Mouse (Mus musculus): ENCODE data around the gene Rad51b.

The Rad51b gene

DNA sequence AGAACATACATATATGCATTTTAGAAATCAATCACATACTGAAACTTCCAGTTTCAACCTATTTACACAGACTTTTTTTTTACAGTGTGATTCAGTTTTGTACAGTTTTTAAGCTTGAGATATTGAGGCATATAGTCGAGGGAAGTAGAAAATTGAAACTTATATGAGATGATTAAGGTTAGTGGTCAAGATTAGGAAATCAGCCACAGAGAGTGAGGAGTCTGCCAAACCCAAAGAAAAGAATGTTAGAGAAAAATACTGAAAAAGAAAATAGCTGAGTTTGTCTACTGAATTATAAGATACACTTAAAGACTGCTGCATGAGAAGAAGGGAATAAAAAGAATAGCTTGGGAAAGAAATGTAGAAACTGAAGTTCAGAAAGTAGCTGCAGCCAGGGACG lies 280.4 kb downstream of the Rad51b start:
- no peak for DNase-seq (ENCODE audit: low read depth)

GRCm38 (mm10) chr12:79579018-79579585 lies 282.0 kb downstream of the Rad51b start:
- DNase-seq (ENCODE audit: low read depth) = no peak

- no peak for DNase-seq (ENCODE audit: low read depth)
Measured at GRCm38 (mm10) chr12:79579837-79580236, 282.8 kb downstream of the Rad51b start.

DNA sequence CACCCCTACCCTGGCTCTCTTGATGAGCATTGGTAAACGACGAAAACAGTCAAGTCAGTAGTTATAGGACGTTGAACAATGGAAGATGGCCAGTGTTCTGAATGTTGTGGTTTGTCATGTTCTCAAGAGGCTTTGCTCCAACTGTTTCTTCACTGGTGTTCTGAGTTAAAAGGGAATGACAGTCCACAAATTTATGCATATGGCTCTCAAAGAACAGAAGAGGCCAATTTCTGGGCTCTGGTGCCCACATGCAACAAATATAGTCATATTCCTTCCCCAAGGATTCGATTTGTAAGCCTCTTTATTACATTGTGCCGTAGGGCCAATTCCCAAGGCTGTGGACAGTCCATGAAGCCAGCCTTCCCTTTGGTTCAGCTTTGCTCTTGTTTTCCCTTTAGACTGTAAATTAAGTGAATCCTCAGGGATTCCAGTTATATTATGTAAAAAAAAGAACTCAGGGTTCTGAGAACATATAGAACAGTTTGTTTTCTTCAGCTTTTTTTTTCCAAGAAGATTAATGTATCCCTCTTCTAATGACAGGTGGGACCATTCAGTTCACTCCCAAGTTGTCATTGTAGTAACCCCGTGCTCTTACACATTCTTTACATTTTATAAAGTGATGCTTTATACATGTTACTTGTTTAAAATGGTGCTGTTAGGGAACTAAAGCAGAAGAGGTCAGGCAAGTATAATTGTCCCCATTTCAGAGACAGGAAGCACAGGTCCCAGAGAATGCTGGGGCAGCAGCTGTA lies 287.6 kb downstream of the Rad51b start:
- DNase-seq (ENCODE audit: low read depth) = no peak

DNA sequence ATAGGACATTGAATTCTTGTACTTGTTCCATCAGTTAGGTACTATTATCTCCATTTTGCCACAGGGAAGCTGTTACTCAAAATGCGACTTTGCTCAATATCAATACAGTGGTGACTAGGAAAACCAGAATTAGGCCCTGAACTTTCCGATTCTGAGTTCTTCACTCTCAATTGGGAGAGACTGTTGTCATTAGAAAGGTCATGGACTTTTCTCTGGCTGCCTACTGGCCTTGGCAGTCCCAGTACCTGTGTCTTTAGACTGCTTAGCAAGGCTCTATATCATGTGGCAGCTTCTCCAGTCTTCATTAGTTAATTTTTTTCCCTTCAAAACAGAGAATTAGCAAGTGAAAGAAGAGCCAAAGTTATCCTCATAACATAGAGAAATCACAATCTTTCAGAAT lies 288.3 kb downstream of the Rad51b start:
- no peak for DNase-seq (ENCODE audit: low read depth)

DNA sequence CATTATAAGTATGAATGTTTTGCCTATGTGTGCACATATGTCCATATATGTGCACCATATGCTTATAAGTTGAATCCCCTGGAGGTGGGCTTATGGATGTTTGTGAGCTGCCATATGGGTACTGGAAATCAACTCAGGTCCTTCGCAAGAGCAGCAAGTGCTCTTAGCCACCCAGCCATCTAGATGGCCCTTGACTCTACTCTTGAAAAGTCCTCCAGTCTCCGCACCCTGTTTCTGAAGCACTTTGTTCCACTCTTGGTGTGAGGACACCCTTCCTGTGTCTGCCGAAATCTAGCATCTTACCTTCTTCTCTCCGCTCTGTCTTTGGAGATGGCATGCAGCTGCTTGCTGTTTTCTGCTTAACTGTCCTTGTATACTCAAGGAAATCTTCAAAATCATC lies 291.7 kb downstream of the Rad51b start:
- DNase-seq (ENCODE audit: low read depth) = no peak

DNA sequence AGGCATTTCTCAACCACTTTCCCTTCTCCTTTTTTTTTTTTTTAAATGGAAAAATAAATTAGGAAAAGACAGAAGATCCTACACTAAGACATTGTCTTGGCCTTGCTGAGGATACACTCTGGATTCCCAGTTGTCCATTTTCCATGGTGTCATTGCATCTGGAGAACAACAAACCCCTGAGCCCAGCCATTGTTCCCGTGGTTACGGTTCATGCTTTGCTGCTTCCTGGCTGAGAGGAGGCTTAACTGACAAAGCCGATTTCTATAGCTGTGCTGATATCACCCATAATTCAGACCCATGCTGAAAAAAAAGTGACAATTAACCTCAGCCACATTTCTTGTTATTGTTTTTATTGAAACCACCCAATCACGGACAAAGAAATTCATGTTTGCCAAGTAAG lies 295.1 kb downstream of the Rad51b start:
- DNase-seq (ENCODE audit: low read depth) = no peak

DNA sequence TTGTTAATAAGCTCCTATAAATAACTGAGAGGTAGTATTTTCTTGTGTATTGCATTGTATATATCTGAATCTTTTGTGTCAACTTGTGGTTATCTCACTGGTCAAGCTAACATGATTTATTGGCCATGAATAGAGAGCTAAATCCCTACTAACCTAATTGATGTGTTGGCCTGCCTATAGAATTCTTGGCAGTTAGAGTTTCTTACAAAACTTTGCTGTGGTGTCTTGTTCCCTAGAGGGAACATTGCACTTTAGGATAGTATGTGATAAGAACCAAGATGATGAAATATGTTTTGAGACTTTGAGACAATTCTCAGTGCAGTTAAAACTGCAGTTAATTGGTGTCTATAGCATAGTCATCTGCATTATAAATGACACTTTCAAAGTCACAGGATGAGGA lies 299.8 kb downstream of the Rad51b start:
- no peak for DNase-seq (ENCODE audit: low read depth)

GRCm38 (mm10) chr12:79597351-79597750 lies 300.3 kb downstream of the Rad51b start:
- no peak for DNase-seq (ENCODE audit: low read depth)

DNA sequence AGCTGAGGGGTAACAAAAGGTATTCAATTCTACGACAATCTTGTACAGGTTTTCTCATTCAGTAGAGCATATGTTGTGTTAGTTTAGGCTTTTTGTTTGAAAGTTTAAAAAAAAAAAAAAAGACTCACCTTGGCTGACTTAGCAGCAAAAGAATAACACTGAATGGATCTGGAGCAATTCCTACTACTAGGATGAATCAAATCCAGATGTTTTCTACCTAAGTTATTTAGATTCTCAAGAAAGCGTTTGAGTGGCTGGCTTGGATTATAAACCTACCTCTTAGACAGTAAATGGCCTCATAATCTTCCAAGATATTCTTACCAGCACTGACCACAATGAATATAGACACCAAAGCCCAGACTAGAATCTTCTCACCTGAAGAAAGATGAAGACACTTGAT lies 300.7 kb downstream of the Rad51b start:
- DNase-seq (ENCODE audit: low read depth) = no peak

GRCm38 (mm10) chr12:79598496-79598895 lies 301.4 kb downstream of the Rad51b start:
- DNase-seq (ENCODE audit: low read depth) = no peak

DNA sequence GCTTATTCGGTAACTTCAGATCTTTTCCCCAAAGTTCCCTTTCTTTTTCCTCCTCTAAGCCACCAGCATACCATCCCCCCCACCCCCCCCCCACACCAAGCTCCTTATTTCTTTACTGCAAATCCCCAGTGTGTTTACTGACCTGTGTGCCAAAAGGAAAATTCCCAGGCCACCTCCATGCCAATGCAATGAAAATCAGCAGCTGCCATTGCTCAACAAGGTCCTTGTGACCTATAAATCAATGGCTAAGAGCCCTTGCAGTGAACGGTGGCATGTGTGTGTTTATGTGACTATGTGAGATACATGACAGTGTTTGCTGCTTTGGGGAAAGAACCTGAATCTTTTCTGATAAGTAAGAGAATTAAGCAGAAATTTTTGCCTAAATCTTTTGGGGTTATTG lies 301.8 kb downstream of the Rad51b start:
- no peak for DNase-seq (ENCODE audit: low read depth)

DNA sequence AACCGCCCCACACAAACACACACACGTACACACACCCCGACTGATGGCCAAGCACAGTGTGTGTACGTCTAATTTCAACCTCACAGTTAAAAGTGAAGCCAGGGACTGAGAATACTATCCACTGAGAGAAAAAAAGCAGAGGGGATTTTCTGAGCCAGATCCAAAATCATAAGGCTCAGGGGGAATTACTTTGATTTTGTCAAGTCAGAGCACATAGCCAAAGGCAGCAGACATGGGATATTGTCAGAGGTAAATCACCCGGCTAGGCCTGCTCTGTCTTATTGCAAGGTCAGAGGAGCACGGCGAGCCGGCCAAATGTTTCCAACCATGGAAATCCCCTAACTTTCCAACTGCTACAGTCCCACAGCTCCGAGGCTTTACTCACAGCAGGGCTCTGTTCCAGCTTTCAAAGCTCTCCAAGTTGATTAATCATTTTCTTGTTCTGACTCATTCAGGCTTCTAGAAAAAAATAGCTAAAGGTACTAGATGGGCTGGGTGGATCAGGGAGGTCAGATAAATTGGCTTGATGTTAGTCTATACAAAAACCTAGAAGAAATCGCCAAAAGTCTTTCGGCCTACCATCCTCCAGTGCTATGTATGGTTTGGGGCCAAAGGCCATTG lies 303.2 kb downstream of the Rad51b start:
- no peak for DNase-seq (ENCODE audit: low read depth)

DNA sequence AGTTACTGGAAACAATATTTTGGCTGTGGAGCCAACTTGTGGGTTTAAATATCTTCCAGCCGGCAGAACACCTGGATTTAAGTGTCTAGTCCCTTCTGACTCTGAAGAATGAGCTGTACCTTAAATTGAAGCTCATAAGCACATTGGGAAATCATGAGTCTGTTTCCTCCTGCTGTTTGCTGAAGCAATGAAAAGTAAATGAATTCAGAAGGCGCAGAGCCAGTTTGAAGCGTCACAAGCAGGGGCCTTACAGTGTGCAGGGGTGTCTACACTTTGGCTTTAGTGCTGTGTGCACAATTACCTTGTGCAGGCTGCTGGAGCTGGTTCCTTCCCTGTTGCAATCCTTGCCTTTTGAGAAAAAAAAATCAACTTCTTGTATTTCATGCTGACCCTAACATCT lies 305.6 kb downstream of the Rad51b start:
- DNase-seq (ENCODE audit: low read depth) = no peak

- no peak for DNase-seq (ENCODE audit: low read depth)
Measured at GRCm38 (mm10) chr12:79604850-79605249, 307.8 kb downstream of the Rad51b start.

DNA sequence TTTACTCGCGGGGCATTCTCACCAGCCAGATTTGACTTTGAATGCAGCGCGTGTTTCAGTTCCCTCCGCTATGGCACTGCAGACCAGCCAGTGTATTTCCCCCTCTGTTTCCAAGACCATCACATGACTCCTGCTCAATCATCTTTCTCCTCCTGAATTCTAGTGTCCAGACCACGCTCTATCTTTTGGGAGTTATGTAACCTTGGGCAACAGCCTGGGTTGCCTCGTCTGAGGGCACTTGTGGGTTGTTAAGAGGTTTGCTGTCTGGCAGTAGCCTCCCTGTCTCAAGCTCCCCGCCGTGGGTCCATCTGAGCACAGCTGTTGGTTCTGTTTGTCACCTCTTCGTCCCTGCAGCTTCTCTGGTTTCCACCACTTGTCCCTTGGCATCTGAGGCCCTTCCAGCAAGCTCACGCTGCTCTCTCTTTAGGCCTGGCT lies 309.1 kb downstream of the Rad51b start:
- DNase-seq (ENCODE audit: low read depth) = no peak

GRCm38 (mm10) chr12:79609399-79610010 lies 312.4 kb downstream of the Rad51b start:
- DNase-seq (ENCODE audit: low read depth) = no peak

DNA sequence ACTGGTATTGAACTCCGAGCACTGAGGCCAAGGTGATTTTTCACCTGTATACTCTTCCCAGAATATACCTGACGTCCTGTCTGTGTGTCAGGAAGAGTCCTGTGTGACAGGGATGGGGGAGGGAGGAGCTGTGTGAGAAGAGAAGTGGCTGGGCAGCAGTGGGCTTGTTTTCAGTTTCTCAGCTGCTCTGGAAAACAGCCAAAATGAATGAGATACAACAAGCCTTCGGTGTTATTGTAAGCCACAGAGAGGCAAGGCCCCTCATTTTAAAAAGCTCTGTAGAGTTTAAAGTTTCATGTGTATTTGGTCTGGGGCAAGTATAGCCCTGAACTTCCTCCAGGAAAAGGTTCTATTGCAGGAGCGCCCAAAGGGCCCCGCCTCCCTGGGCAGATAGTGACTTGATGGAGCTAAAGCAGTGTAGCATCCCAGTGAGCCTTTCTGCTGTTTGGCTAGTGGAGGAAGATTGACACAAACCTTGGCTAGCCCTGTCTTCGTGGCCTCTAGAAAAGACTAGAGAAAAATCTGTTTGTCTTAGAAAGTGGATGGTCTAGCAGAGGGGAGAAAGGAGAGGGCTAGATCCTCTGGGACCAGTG lies 313.5 kb downstream of the Rad51b start:
- DNase-seq (ENCODE audit: low read depth) = no peak

- no peak for DNase-seq (ENCODE audit: low read depth)
Measured at GRCm38 (mm10) chr12:79611665-79612064, 314.6 kb downstream of the Rad51b start.

DNA sequence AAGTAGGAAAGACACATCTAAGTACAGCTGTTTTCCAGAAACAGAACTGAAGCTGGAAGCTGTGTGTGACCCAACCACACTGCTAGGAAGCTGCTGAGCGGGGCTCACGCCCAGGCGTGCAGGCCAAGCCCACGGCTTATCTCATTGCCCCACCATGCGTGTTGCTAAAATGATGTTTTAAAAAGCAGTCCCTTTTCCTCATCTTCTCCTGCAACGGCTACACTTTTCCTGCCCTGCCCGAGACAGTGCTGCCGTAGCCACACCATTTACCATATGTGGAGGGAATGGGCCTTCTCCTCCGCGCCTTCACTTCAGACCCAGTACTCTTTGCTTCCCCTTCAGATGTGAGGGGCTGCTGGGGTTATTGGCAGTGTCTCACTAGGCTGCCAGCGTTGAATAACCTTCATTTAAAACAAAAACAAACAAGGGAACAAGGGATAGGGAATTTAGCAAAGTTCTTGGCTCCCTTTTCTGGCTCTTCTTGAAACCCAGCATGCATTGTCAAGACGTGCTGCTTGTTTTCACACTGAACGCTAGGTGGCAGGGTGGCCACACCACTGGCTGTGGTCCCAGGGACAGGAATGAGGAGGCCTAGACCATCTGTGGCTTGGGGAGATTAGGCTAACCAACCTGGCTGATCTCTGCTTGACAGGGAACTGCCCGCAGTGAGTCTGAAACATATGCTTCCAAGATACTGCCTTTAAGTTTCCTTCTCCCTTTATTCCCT lies 315.4 kb downstream of the Rad51b start:
- peak; percentile 86 for DNase-seq (ENCODE audit: low read depth)

DNA sequence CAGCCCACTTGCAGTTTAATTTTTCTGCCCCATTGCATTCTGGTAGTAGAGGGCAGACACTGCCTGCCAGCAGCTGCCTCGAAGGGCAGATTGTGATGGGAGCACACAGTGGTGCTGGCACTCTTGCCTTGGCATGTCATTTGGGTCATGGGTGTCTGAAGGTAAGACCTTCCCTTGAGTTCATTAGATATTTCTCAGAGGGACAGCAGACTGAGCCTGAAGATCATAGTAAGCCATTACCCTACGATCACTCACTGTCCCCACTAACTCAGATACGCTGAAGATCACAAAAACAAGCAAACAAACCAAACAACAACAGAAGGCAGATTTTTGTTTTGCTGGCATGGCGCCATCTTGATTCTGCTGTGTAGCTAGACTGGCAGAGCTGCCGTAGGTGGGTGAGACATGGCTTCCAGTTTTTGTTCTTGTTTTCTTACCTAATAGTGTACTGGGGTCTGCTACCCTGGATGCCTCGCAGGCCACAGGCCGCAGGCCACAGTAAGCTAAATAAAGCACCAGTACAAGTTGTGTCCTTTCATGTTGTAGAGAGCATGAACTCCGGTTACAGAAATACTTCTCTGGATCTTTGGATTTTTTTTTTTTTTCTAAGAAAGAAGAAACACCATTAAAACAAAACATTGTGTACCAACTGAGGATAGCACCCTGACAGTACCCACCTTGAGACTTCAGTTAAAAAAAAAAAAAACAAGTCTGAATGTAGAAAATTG lies 316.1 kb downstream of the Rad51b start:
- DNase-seq (ENCODE audit: low read depth) = no peak
